Mouse (Mus musculus) olfactory bulb, adult 2 months (tissue): ENCODE data around the gene Klk1b24.

ENCODE experiments used
- CTCF ChIP-seq: fragments of 200-500 bp; IDR thresholded peaks from 2 replicates; pipeline ENCODE4 v1.5.1; 2012; ENCODE audit warnings: low read depth, mild to moderate bottlenecking, low read length, moderate library complexity; ENCODE audit not compliant: insufficient read depth
- POLR2A ChIP-seq: fragments of 200-500 bp; IDR thresholded peaks from 2 replicates; pipeline ENCODE4 v1.6.1; 2012; ENCODE audit warnings: mild to moderate bottlenecking, low read depth, low read length, moderate library complexity; ENCODE audit not compliant: insufficient read depth

- TF ChIP-seq POLR2A (no peak), CTCF (no peak)
Observed at GRCm38 (mm10) chr7:44208307-44208706, 20.3 kb downstream of the Klk1b24 start.
